Mouse (Mus musculus): ENCODE results near the gene Tomm20l. TPM values are rescaled to one million over a fixed set of nuclear protein-coding genes. Genes with fewer than 3 reads are reported as not detected.
"Not testable (repeated sequence)": the region's sequence is repeated elsewhere in the genome, so short reads cannot be mapped to it uniquely, and the experiment has no call there.

The Tomm20l gene
- not detected for total RNA-seq (2021)
- long read RNA-seq, experiment 1, result 0 reads
- long read RNA-seq, experiment 2, result 0 reads

DNA sequence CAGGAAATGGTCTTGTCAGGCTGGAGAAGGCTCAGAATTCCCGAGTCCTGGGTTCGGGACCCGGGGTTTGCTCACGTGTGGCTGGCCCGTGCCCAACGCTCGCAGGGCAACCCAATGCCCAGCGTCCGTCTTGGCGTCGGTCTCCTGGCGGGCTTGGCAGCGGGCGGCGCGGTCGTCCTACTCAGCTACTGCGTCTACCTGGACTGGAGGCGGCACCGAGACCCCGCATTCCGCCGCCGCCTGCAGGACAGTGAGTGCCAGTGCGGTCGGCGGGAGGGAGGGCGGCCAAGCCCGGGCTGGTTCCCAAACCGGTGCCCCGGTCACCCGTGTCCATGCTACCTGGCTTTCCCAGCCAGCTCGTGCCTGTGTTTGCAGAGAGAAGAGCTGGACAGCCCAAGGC lies at the start of gene Tomm20l:
TSS of gene Tomm20l (plus strand) at position 98 of the 400 bp plus-strand sequence.
- Histone ChIP-seq H3K4me3 (peak within 1 kb of the TSS; percentile 23), H3K27ac (no peak within 1 kb of the TSS)
- no peak for DNase-seq (ENCODE audit: extremely low spot score in 1 of 2, low spot score in 2 of 2)
- intact Hi-C loops (cut with DNase I), result no loop called here
- TF ChIP-seq CTCF (IDR thresholded peaks at IDR 0.05), result peak; percentile 25

DNA sequence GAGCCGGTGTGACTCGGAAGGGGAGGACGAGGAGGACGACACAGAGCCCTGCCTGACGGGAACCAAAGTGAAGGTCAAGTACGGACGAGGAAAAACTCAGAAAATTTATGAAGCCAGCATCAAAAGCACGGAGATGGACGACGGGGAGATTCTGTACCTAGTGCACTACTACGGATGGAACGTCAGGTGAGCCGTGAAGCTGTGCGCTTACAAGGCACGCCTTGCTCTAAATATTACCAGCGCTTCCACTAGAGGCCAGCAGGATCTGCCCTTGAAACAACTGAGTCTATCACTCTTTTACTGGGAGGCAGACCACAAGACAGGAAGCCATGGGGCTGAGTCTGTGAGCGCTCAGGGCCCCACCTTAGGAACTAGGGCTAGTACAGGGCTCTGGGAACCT lies 41.4 kb upstream of the Tomm20l start:
- no peak overlapping the region for H3K4me3 ChIP-seq
- no peak overlapping the region for H3K27ac ChIP-seq
- no peak for TF ChIP-seq CTCF (IDR thresholded peaks at IDR 0.05)
- no peak for DNase-seq (ENCODE audit: extremely low spot score in 1 of 2, low spot score in 2 of 2)
- intact Hi-C loops (cut with DNase I), result no loop called here

DNA sequence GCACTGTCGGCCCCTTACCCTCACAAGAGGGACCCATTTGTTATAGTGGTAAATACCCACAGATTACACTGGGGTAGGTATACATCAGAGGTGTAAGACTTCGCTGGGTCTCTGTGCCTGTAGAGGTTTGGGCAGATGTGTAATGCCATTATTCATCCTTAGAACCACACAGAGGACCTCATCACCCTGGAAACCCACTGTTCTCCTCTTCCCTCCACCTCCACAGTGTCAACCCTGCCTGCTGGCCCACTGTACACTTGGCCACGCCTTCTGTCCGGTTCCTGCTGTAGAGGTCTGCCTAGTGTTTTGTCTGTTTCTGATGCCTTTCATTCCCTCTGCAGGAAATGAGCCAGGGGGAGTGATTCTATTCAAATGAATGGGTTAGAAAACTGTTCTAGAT lies 39.2 kb upstream of the Tomm20l start:
- DNase-seq (ENCODE audit: extremely low spot score in 1 of 2, low spot score in 2 of 2), result no peak
- Histone ChIP-seq H3K4me3 (no peak overlapping the region), H3K27ac (no peak overlapping the region)
- intact Hi-C loops (cut with DNase I), result no loop called here
- no peak for TF ChIP-seq CTCF (IDR thresholded peaks at IDR 0.05)

DNA sequence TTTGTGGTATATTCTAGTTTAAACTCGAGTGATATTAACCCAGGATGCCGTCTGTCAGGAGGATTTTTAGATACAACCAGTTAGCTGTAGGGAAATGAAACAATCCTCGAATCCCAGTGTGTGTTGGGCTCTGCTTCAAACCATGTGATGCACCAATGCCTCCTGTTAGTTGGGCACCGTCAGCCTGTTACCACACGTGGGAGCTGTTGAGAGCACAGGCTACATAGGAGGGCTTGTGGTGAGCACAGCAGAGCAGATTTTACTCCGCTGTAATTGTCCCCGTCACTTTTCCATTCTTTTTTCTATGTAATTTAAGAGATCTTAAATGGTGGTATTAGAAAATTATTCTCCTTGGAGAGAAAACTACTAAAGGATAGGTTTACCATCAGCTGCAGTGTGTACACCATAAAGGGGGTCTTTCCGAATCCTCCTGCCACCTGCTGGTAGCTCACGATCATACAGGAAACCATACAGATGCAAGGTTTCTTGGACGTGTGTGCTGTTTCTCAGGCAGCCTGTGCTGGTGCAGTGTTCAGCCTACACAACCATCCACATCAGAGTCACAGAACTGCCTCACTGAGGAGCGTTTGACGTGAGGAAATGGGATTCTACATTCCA lies 38.0 kb upstream of the Tomm20l start:
- TF ChIP-seq CTCF (IDR thresholded peaks at IDR 0.05), result peak; percentile 52
- no peak for DNase-seq (ENCODE audit: extremely low spot score in 1 of 2, low spot score in 2 of 2)
- Histone ChIP-seq H3K4me3 (no peak overlapping the region), H3K27ac (no peak overlapping the region)
- intact Hi-C loops (cut with DNase I), result no loop called here

DNA sequence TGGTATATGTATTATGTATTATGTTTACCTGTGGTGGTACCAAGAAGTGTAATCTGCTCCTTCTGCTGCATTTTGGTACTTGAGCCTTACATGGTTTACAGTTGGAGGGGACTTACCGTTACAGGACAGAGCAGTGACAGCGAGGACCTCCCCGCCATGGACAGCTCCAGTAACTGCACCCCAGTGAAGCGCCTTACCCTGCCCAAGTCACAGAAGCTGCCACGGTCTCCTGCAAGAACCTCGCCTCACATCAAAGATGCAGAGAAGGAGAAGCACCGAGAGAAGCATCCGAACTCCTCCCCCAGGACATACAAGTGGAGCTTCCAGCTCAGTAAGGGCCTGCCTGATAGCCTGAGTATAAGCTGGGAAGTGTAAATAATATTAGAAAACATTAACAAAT lies 24.9 kb upstream of the Tomm20l start:
- intact Hi-C loops (cut with DNase I), result no loop called here
- H3K4me3 ChIP-seq, result no peak overlapping the region
- DNase-seq (ENCODE audit: extremely low spot score in 1 of 2, low spot score in 2 of 2), result no peak
- H3K27ac ChIP-seq, result no peak overlapping the region
- TF ChIP-seq CTCF (IDR thresholded peaks at IDR 0.05), result no peak

- DNase-seq (ENCODE audit: extremely low spot score in 1 of 2, low spot score in 2 of 2); H3K27ac ChIP-seq; H3K4me3 ChIP-seq; intact Hi-C loops (cut with DNase I): not testable (repeated sequence)
These were observed 7.0 kb upstream of the Tomm20l start for GRCm38 (mm10) chr12:71104275-71104674.

DNA sequence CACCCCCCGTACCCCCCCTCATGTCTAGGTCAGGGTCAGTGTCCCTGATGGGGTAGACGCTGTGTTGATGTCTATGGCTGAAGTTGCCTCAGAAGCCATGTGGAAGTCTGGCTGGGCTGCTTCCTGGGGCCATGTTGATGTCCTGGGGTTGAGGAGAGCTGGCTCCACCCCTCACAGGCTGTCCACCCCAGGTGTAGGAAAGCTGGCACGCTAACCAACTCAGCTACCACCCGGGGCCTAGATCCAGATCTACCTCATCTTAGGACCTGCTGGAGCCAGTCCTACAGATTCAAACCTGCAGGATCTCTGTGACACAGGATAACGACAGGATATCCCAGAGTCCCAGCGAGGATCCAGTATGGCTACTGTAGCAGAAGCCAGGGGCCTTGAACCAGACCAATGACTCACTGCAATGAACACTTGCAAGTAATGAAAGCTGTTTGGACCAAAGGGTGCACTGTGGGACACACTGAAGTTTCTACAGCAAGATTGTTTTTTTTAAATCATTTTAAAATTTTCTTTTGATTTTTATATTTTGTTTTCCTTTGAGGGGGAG lies 3.9 kb upstream of the Tomm20l start:
- no peak for TF ChIP-seq CTCF (IDR thresholded peaks at IDR 0.05)
- H3K4me3 ChIP-seq, result no peak overlapping the region
- intact Hi-C loops (cut with DNase I), result no loop called here

GRCm38 (mm10) chr12:71113074-71113473 lies 1.8 kb downstream of the Tomm20l start:
- Histone ChIP-seq H3K4me3 (no peak overlapping the region), H3K27ac (no peak overlapping the region)
- DNase-seq (ENCODE audit: extremely low spot score in 1 of 2, low spot score in 2 of 2), result no peak
- intact Hi-C loops (cut with DNase I), result no loop called here
- no peak for TF ChIP-seq CTCF (IDR thresholded peaks at IDR 0.05)

More for the DNA sequence above, 3.9 kb upstream of the Tomm20l start:
- no peak overlapping the region for H3K27ac ChIP-seq
- no peak for DNase-seq (ENCODE audit: extremely low spot score in 1 of 2, low spot score in 2 of 2)

DNA sequence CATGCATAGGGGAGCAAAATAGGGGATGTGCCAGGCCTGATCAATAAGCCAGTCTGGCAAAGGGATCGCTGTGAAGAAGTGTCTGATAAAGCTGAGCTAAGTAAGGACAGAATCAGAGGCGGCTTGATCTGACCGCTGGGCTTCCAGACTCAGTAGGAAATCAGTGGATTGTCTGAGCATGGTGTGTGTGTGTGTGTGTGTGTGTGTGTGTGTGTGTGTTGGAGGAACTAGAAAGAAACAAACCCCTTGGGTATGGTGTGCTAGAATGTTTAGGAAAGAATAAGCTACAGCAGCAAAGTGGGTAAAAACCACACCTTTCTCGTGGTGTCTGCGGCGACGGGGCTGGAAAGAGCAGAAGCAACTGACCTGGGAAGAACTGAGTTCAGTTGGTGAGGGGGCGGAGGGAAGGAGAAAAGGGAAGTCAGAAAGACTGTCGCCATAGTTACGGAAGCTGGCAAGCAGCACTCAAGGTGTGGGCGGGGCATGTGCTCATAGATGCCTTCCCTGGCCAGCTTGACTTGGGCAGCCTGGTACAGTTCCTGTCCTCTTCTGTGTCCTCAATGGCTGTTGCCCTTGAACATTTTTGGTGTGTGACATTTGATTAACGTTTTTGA lies 2.6 kb downstream of the Tomm20l start:
- no peak for TF ChIP-seq CTCF (IDR thresholded peaks at IDR 0.05)
- no peak overlapping the region for H3K27ac ChIP-seq
- no peak overlapping the region for H3K4me3 ChIP-seq
- DNase-seq (ENCODE audit: extremely low spot score in 1 of 2, low spot score in 2 of 2), result peak; percentile 55 to 63
- intact Hi-C loops (cut with DNase I), result no loop called here

GRCm38 (mm10) chr12:71116411-71116810 lies 5.2 kb downstream of the Tomm20l start:
- no peak for TF ChIP-seq CTCF (IDR thresholded peaks at IDR 0.05)
- no peak overlapping the region for H3K27ac ChIP-seq
- H3K4me3 ChIP-seq, result no peak overlapping the region
- intact Hi-C loops (cut with DNase I), result no loop called here
- no peak for DNase-seq (ENCODE audit: extremely low spot score in 1 of 2, low spot score in 2 of 2)

GRCm38 (mm10) chr12:71122731-71123130 lies 11.5 kb downstream of the Tomm20l start:
- no peak for TF ChIP-seq CTCF (IDR thresholded peaks at IDR 0.05)
- intact Hi-C loops (cut with DNase I), result no loop called here
- Histone ChIP-seq H3K4me3 (no peak overlapping the region), H3K27ac (no peak overlapping the region)
- DNase-seq (ENCODE audit: extremely low spot score in 1 of 2, low spot score in 2 of 2), result no peak

- Histone ChIP-seq H3K27ac (no peak overlapping the region), H3K4me3 (no peak overlapping the region)
- TF ChIP-seq CTCF (IDR thresholded peaks at IDR 0.05), result no peak
- no peak for DNase-seq (ENCODE audit: extremely low spot score in 1 of 2, low spot score in 2 of 2)
- intact Hi-C loops (cut with DNase I), result no loop called here
These were observed 12.1 kb downstream of the Tomm20l start for GRCm38 (mm10) chr12:71123286-71123685.

GRCm38 (mm10) chr12:71135581-71135980 lies 24.4 kb downstream of the Tomm20l start:
- intact Hi-C loops (cut with DNase I), result no loop called here
- peak overlapping the region; percentile 80 for H3K4me3 ChIP-seq
- no peak for TF ChIP-seq CTCF (IDR thresholded peaks at IDR 0.05)
- no peak overlapping the region for H3K27ac ChIP-seq
- DNase-seq (ENCODE audit: extremely low spot score in 1 of 2, low spot score in 2 of 2), result no peak

Measured in left cerebral cortex, adult 2 months (tissue).